Mouse (Mus musculus): ENCODE measurements around the gene Selenon. TPM values are rescaled to one million over a fixed set of nuclear protein-coding genes. Genes with fewer than 3 reads are reported as not detected.
A peak's percentile ranks its signal among the peaks of the same experiment; 100 is the strongest.

Selenon gene
- 7.9 and 8.0 TPM in 2 replicates for polyA plus RNA-seq (2015; fragmentation: Nextera tagmentation; extraction: Ambion mirVana)

DNA sequence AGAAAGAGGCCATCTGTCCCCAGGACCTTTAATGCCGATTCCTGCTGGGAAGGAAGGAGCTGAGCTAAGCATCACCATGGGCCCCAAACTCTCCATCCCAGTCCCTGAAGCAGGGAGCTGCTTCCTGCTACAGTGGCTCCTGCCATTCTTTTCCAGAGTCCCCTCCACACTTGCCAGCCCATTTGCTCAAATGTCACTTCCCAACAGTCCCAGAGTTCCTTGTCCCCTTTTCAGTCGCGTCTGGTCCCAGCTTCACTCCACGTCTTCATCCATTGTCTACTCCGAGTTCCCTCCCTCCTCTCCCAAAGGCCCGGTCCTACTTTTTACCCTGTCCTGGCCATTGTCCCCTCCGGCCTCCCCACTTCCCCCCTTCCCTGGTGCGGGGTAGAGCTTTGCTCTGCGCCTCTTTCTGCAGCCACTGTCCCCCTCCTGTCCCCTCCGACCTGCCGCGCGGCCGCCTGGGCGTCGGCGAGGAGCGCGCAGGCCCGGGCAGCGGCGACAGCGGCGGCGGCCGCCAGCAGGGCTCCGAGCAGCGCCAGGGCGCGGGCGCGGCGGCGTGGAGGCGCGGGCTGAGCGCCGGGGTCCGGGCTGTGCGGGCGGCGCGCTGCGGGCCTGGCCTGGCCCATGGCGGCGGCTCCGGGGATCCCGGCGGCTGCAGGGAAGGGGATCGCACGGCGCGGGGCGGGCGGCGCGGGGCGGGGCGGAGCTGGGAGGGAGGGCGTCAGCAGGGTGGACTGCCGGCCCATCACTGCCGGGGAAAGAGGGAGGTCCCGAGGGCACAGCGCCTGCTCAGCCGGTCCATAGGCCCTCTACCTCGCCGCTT, at the start of gene Selenon:
Gene Selenon, minus strand, starts transcription at position 673 of the 823 bp plus-strand sequence.
- no peaks in the 10 kb centered on the region for H3K27me3 ChIP-seq (ENCODE audit: control insufficient read depth, insufficient read depth, low read length)
- peaks cover 11% of the 10 kb centered on the region for H3K9me3 ChIP-seq (replicated peaks; ENCODE audit: control insufficient read depth, low read length)
- peak; percentile 89 for ATAC-seq (ENCODE audit: insufficient read depth, low FRiP score)
- H3K9ac ChIP-seq (ENCODE audit: low read length) = peak within 1 kb of the TSS; percentile 98
- H3K27ac ChIP-seq (ENCODE audit: low read length) = peak within 1 kb of the TSS; percentile 83
- under 1% methylated on average over 62 of the region's 67 CpGs for WGBS
- H3K4me3 ChIP-seq (replicated peaks; ENCODE audit: low read length) = peak within 1 kb of the TSS; percentile 85
- H3K36me3 ChIP-seq (ENCODE audit: control insufficient read depth, insufficient read depth, low read length) = peaks cover 10% of the 10 kb centered on the region
- H3K4me1 ChIP-seq (ENCODE audit: control insufficient read depth, insufficient read depth, low read length) = peaks cover 25% of the 10 kb centered on the region
- H3K4me2 ChIP-seq (ENCODE audit: low read depth, low read length) = peak within 1 kb of the TSS; percentile 84

DNA sequence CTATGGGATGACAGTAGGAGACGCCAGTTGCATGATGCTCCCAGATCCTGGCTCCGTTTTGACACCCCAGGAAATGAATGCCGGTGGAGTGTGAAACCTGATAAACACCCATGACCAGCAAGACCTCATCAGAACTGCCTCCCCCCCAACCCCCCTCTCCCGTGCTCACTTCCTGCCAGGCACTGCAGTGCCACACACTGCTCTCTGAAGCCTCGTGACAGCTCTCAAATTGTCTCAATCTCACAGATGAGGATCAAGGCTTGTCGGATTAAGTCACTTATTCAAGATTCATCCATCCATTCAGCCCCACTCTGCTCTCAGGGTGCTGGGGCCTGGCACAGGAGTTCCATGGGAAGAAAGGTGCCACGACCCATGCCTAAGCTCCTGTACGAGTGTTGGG, 49.4 kb upstream of the Selenon start:
- Histone ChIP-seq H3K4me2 (ENCODE audit: low read depth, low read length) (no peak overlapping the region), H3K27ac (ENCODE audit: low read length) (no peak overlapping the region), H3K9me3 (replicated peaks; ENCODE audit: control insufficient read depth, low read length) (no peaks in the 10 kb centered on the region), H3K36me3 (ENCODE audit: control insufficient read depth, insufficient read depth, low read length) (no peaks in the 10 kb centered on the region), H3K4me3 (replicated peaks; ENCODE audit: low read length) (no peak overlapping the region), H3K27me3 (ENCODE audit: control insufficient read depth, insufficient read depth, low read length) (no peaks in the 10 kb centered on the region), H3K4me1 (ENCODE audit: control insufficient read depth, insufficient read depth, low read length) (peaks cover 17% of the 10 kb centered on the region), H3K9ac (ENCODE audit: low read length) (no peak overlapping the region)
- ATAC-seq (ENCODE audit: insufficient read depth, low FRiP score) = no peak
- WGBS = 34% methylated on average over 8 of the region's 8 CpGs

DNA sequence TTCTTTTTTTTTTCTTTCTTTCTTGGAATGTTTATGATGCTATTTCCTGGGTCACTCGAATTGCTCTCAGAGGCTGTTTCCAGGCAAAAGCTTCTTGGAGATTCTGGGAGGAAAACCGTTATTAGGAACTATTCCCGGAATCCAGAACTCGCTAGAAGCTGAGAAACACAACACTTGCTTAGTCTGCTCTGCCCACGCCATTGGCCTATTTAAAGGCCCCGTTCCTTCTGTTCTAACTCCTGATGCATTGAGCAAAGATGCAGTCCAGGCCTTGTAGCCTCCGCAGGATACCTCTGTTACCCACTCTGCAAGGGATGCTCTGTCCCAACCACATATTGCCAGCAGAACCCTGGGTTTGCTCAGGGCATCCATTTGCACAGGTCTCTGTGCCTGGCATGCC, 48.8 kb upstream of the Selenon start:
- H3K9ac ChIP-seq (ENCODE audit: low read length) = no peak overlapping the region
- H3K27me3 ChIP-seq (ENCODE audit: control insufficient read depth, insufficient read depth, low read length) = no peaks in the 10 kb centered on the region
- no peaks in the 10 kb centered on the region for H3K9me3 ChIP-seq (replicated peaks; ENCODE audit: control insufficient read depth, low read length)
- H3K27ac ChIP-seq (ENCODE audit: low read length) = peak overlapping the region; percentile 47; the same call in 1 of the 2 replicates
- 58% methylated on average over 7 of the region's 7 CpGs for WGBS
- H3K4me3 ChIP-seq (replicated peaks; ENCODE audit: low read length) = no peak overlapping the region
- ATAC-seq (ENCODE audit: insufficient read depth, low FRiP score) = no peak
- no peak overlapping the region for H3K4me2 ChIP-seq (ENCODE audit: low read depth, low read length)
- H3K4me1 ChIP-seq (ENCODE audit: control insufficient read depth, insufficient read depth, low read length) = peaks cover 17% of the 10 kb centered on the region
- no peaks in the 10 kb centered on the region for H3K36me3 ChIP-seq (ENCODE audit: control insufficient read depth, insufficient read depth, low read length)

DNA sequence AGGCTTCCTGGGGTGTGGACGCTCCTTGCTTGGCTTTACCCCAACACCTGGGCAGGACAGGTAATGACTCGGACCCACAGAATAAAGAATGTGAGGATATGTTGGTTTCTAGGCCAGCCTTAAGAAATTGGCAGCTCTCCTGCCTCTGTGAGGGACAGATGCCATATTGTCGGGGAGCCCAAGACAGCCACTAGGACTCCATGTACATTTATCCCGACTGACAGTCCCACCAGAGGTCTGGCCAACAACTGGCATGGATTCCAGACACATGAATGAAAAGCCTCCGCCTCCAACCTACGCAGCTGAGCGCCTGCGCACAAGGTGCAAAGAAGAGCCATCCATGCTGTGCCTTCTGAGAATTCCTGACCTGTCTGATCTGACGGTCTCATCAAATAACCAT, 48.1 kb upstream of the Selenon start:
- WGBS = 90% methylated on average over 9 of the region's 9 CpGs

DNA sequence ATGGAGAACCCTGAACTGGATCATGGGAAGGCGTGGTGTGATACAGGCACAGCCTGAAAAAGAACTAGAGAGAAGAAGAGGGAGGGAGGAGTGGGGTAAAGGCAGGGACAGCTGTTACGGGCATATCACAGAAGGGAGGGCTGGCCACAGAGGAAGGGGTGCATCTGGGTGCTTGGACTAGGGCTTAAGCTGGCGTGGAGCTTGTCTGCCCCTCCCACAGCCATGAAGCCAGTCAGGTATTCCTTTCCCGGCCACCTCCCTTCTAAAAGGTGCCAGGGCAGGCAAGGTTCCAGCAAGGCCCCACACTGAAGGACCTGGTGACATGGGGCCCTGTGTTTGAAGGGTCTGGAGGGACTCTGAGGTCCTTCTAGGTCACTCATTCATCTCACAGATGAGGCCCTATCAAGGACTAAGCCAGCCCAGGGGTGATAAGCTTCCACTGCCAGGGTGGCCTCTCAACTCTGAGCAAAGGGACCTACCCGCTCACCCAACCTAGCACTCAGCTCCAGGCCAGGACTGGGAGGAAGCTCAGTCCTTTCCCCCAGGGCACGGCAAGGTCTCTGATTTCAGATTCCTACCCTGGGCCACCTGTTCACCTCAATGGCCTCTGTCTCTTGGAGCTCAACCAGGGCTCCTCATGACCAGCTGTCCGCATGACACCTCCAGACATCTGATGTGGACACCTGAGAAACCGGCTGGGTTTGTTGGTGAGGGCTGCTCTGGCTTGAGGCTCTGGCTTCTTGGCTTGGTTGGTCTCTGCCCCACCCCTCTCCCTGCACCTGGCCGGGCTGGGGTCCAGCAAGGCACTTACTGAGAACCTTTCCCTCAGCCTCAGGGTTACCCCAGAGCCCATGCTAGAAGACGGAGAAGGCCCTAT, 45.1 kb upstream of the Selenon start:
- H3K9ac ChIP-seq (ENCODE audit: low read length) = no peak overlapping the region; the same call in 1 of the 2 replicates
- no peak overlapping the region for H3K4me3 ChIP-seq (replicated peaks; ENCODE audit: low read length)
- H3K9me3 ChIP-seq (replicated peaks; ENCODE audit: control insufficient read depth, low read length) = no peaks in the 10 kb centered on the region
- 69% methylated on average over 10 of the region's 10 CpGs for WGBS
- no peak for ATAC-seq (ENCODE audit: insufficient read depth, low FRiP score)
- H3K36me3 ChIP-seq (ENCODE audit: control insufficient read depth, insufficient read depth, low read length) = no peaks in the 10 kb centered on the region
- H3K27ac ChIP-seq (ENCODE audit: low read length) = no peak overlapping the region
- no peaks in the 10 kb centered on the region for H3K27me3 ChIP-seq (ENCODE audit: control insufficient read depth, insufficient read depth, low read length)
- H3K4me2 ChIP-seq (ENCODE audit: low read depth, low read length) = no peak overlapping the region
- peaks cover 12% of the 10 kb centered on the region for H3K4me1 ChIP-seq (ENCODE audit: control insufficient read depth, insufficient read depth, low read length)

More for the DNA sequence above, 48.1 kb upstream of the Selenon start:
- Histone ChIP-seq H3K4me3 (replicated peaks; ENCODE audit: low read length) (no peak overlapping the region), H3K27me3 (ENCODE audit: control insufficient read depth, insufficient read depth, low read length) (no peaks in the 10 kb centered on the region), H3K4me2 (ENCODE audit: low read depth, low read length) (no peak overlapping the region), H3K36me3 (ENCODE audit: control insufficient read depth, insufficient read depth, low read length) (no peaks in the 10 kb centered on the region), H3K9me3 (replicated peaks; ENCODE audit: control insufficient read depth, low read length) (no peaks in the 10 kb centered on the region), H3K27ac (ENCODE audit: low read length) (no peak overlapping the region), H3K9ac (ENCODE audit: low read length) (no peak overlapping the region), H3K4me1 (ENCODE audit: control insufficient read depth, insufficient read depth, low read length) (peaks cover 17% of the 10 kb centered on the region)
- ATAC-seq (ENCODE audit: insufficient read depth, low FRiP score) = no peak

DNA sequence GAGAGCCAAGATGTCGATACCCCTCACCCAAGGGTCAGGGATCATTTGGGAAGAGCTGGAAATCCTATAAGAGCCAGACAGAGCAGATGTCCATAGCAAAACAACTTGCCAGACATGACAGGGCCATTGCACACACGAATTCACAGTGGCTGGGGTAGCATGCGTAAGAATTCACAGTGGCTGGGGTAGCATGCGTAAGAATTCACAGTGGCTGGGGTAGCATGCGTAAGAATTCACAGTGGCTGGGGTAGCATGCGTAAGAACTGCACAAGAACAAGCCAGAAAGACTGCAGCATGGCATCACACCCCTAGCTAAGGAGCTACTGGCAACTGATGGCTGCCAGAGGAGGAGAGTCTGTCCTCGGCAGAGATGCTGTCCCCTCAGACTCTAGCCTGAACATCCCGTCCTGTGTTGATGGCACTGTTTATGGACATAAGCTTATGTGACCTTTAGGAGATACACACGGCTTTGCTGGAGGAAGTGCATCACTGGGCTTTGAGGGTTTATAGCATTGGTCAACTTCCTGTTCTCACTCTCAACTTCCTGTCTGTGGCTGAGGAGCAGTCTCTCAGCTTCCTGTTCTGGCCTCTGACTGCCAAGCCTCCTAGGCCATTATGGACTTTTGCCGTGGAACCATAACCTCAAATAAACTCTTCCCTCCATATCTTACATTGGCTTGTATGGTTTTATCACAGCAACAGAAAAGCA, 42.9 kb upstream of the Selenon start:
- WGBS = 86% methylated on average over 10 of the region's 10 CpGs
- Histone ChIP-seq H3K4me1 (ENCODE audit: control insufficient read depth, insufficient read depth, low read length) (0 out of 2 replicates have a peak, but pooled peaks cover 9% of the 10 kb centered on the region), H3K36me3 (ENCODE audit: control insufficient read depth, insufficient read depth, low read length) (no peaks in the 10 kb centered on the region), H3K27me3 (ENCODE audit: control insufficient read depth, insufficient read depth, low read length) (0 out of 2 replicates have a peak, but pooled peaks cover 5% of the 10 kb centered on the region), H3K27ac (ENCODE audit: low read length) (no peak overlapping the region), H3K4me2 (ENCODE audit: low read depth, low read length) (no peak overlapping the region), H3K4me3 (replicated peaks; ENCODE audit: low read length) (no peak overlapping the region), H3K9ac (ENCODE audit: low read length) (no peak overlapping the region), H3K9me3 (replicated peaks; ENCODE audit: control insufficient read depth, low read length) (no peaks in the 10 kb centered on the region)
- ATAC-seq (ENCODE audit: insufficient read depth, low FRiP score) = no peak

DNA sequence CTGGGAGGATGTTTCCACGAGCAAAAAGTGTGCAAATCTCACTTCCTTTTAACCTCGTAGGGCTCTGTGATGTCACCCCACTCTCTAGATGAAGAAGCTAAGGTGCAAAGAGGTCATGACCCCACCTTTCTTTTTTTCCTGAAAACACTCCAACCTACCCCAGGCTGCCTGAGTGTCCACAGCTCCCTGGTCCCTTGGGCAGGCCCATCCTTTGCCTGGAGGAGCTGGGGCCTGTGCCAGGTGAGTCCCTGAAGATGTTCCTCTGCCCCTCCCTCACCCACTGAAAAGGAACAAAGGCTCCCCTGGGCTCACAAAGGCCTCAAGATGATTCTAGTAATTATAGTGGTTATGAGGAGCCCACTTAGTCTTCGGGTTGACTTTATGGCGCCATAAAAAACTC, 40.5 kb upstream of the Selenon start:
- Histone ChIP-seq H3K9me3 (replicated peaks; ENCODE audit: control insufficient read depth, low read length) (no peaks in the 10 kb centered on the region), H3K4me1 (ENCODE audit: control insufficient read depth, insufficient read depth, low read length) (0 out of 2 replicates have a peak, but pooled peaks cover 9% of the 10 kb centered on the region), H3K4me2 (ENCODE audit: low read depth, low read length) (no peak overlapping the region), H3K27ac (ENCODE audit: low read length) (no peak overlapping the region), H3K4me3 (replicated peaks; ENCODE audit: low read length) (no peak overlapping the region), H3K27me3 (ENCODE audit: control insufficient read depth, insufficient read depth, low read length) (0 out of 2 replicates have a peak, but pooled peaks cover 5% of the 10 kb centered on the region), H3K36me3 (ENCODE audit: control insufficient read depth, insufficient read depth, low read length) (no peaks in the 10 kb centered on the region), H3K9ac (ENCODE audit: low read length) (no peak overlapping the region)
- 73% methylated on average over 4 of the region's 4 CpGs for WGBS
- ATAC-seq (ENCODE audit: insufficient read depth, low FRiP score) = no peak

DNA sequence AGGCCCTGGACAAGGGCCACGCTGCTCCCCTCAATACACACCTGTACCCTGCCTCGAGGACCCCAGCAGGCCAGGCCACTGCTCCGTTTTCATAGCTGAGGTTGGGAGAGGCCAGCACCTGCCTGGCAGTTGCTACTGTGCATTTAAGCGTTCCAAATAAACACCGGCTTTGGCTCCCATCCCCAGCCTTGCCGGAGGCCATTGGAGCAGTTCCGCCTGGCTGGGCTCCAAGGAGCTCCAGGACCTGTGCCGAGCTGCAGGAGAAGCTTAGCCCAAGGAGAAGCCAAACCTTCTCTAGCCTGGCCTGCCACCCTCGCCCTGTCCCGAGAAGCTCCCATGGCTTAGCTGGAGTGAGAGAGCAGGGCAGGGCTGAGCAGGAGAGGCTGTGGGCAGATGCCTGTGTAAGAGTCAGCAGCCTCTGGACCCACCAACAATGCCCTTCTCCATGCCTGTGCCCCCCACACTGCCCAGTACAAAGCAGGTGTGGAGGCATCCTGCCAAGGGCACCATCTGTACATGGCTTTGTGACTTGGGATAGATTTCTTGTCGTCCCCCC, 39.6 kb upstream of the Selenon start:
- 47% methylated on average over 11 of the region's 11 CpGs for WGBS
- 0 out of 2 replicates have a peak, but pooled peaks cover 9% of the 10 kb centered on the region for H3K4me1 ChIP-seq (ENCODE audit: control insufficient read depth, insufficient read depth, low read length)
- H3K4me3 ChIP-seq (replicated peaks; ENCODE audit: low read length) = no peak overlapping the region
- H3K36me3 ChIP-seq (ENCODE audit: control insufficient read depth, insufficient read depth, low read length) = no peaks in the 10 kb centered on the region
- no peaks in the 10 kb centered on the region for H3K9me3 ChIP-seq (replicated peaks; ENCODE audit: control insufficient read depth, low read length)
- H3K9ac ChIP-seq (ENCODE audit: low read length) = peak overlapping the region; percentile 9; the same call in 1 of the 2 replicates
- no peak for ATAC-seq (ENCODE audit: insufficient read depth, low FRiP score)
- H3K27ac ChIP-seq (ENCODE audit: low read length) = no peak overlapping the region
- H3K27me3 ChIP-seq (ENCODE audit: control insufficient read depth, insufficient read depth, low read length) = 0 out of 2 replicates have a peak, but pooled peaks cover 5% of the 10 kb centered on the region
- no peak overlapping the region for H3K4me2 ChIP-seq (ENCODE audit: low read depth, low read length)

Measured in stomach, embryonic 16.5 days (tissue).